Mouse (Mus musculus) B cell, adult 2 months (primary cell): ENCODE data around the gene Sirt7.
A peak's percentile ranks its signal among the peaks of the same experiment; 100 is the strongest.

Source experiments
- DNase-seq, 2 experiments: peaks; one replicate each; pipeline ENCODE4 v3.0.0; 2022

The Sirt7 gene

GRCm38 (mm10) chr11:120625152-120625775, at the start of gene Sirt7:
Gene Sirt7 (minus strand): TSS chr11:120625240.
- no peak for DNase-seq

- no peak for DNase-seq
Measured at GRCm38 (mm10) chr11:120673594-120674122, 48.6 kb upstream of the Sirt7 start.

GRCm38 (mm10) chr11:120672687-120673593, 47.9 kb upstream of the Sirt7 start, which contains the start of gene Aspscr1:
Gene Aspscr1 (plus strand): TSS chr11:120672973.
- DNase-seq, result peak; percentile 97 to 98

- no peak for DNase-seq
Measured at GRCm38 (mm10) chr11:120666617-120667016, 41.6 kb upstream of the Sirt7 start.

- no peak for DNase-seq
Measured at GRCm38 (mm10) chr11:120665406-120665805, 40.4 kb upstream of the Sirt7 start.

- no peak for DNase-seq
Measured at GRCm38 (mm10) chr11:120663714-120664113, 38.7 kb upstream of the Sirt7 start.

GRCm38 (mm10) chr11:120662759-120663158, 37.7 kb upstream of the Sirt7 start:
- DNase-seq, result no peak

- DNase-seq, result no peak
Measured at GRCm38 (mm10) chr11:120661076-120661460, 36.0 kb upstream of the Sirt7 start, which contains the start of gene Notum. Gene Notum (minus strand): TSS chr11:120661175.

- DNase-seq, result peak; percentile 41 to 45
Measured at GRCm38 (mm10) chr11:120660301-120661075, 35.4 kb upstream of the Sirt7 start.

GRCm38 (mm10) chr11:120659509-120660300, 34.7 kb upstream of the Sirt7 start:
- DNase-seq, result peak; percentile 17 to 32

GRCm38 (mm10) chr11:120658876-120659410, 33.9 kb upstream of the Sirt7 start:
- DNase-seq, result peak; percentile 85

- no peak for DNase-seq
Measured at GRCm38 (mm10) chr11:120657301-120657700, 32.3 kb upstream of the Sirt7 start.

- DNase-seq, result no peak
Measured at GRCm38 (mm10) chr11:120654741-120655140, 29.7 kb upstream of the Sirt7 start.

GRCm38 (mm10) chr11:120651872-120652271, 26.8 kb upstream of the Sirt7 start:
- no peak for DNase-seq

GRCm38 (mm10) chr11:120648001-120648476, 23.0 kb upstream of the Sirt7 start, which contains the start of gene Myadml2:
Gene Myadml2 (minus strand): TSS chr11:120648158.
- DNase-seq, result peak; percentile 43 to 53

GRCm38 (mm10) chr11:120647047-120647830, 22.2 kb upstream of the Sirt7 start:
- no peak for DNase-seq

- peak; percentile 91 to 92 for DNase-seq
Measured at GRCm38 (mm10) chr11:120643601-120643987, 18.6 kb upstream of the Sirt7 start, which contains the start of gene Pycr1. Gene Pycr1 (minus strand): TSS chr11:120643769.

- peak in 1 of 2 experiments; percentile 39 for DNase-seq
Measured at GRCm38 (mm10) chr11:120642939-120643600, 18.0 kb upstream of the Sirt7 start.

- DNase-seq, result no peak
Measured at GRCm38 (mm10) chr11:120641869-120642268, 16.8 kb upstream of the Sirt7 start.

- no peak for DNase-seq
Measured at GRCm38 (mm10) chr11:120641255-120641654, 16.2 kb upstream of the Sirt7 start.
